Mouse (Mus musculus) olfactory bulb, adult 2 months (tissue): Measurements from ENCODE around the gene Rhebl1.

ENCODE experiments used
- CTCF ChIP-seq: fragments of 200-500 bp; IDR thresholded peaks from 2 replicates; pipeline ENCODE4 v1.5.1; 2012; ENCODE audit warnings: low read depth, mild to moderate bottlenecking, low read length, moderate library complexity; ENCODE audit not compliant: insufficient read depth
- POLR2A ChIP-seq: fragments of 200-500 bp; IDR thresholded peaks from 2 replicates; pipeline ENCODE4 v1.6.1; 2012; ENCODE audit warnings: mild to moderate bottlenecking, low read depth, low read length, moderate library complexity; ENCODE audit not compliant: insufficient read depth

- no peak for TF ChIP-seq CTCF
- no peak for TF ChIP-seq POLR2A
Observed at GRCm38 (mm10) chr15:98940816-98941215, 46.5 kb upstream of the Rhebl1 start.
